Mouse (Mus musculus) frontal cortex, postnatal 14 days (tissue): ENCODE data around the gene Abhd5.
A peak's percentile ranks its signal among the peaks of the same experiment; 100 is the strongest.
"Not testable (repeated sequence)": the region's sequence is repeated elsewhere in the genome, so short reads cannot be mapped to it uniquely, and the experiment has no call there.

Experiments
- DNase-seq, 2 experiments: peaks; one replicate each; pipeline ENCODE4 v3.0.0; 2022; ENCODE audit warnings: low spot score in 2 of 2

Abhd5 gene

GRCm38 (mm10) chr9:122351303-122352024 lies at the start of gene Abhd5:
Gene Abhd5 (plus strand): TSS chr9:122351608.
- peak; percentile 87 to 90 for DNase-seq

- DNase-seq = no peak
These were observed 46.1 kb upstream of the Abhd5 start for GRCm38 (mm10) chr9:122305302-122305701.

GRCm38 (mm10) chr9:122309013-122309980 lies 42.1 kb upstream of the Abhd5 start:
- no peak for DNase-seq

GRCm38 (mm10) chr9:122310613-122311049 lies 40.8 kb upstream of the Abhd5 start:
- DNase-seq = peak; percentile 69 to 81

- DNase-seq = no peak
These were observed 40.2 kb upstream of the Abhd5 start for GRCm38 (mm10) chr9:122311051-122311760.

- DNase-seq = no peak
These were observed 39.0 kb upstream of the Abhd5 start for GRCm38 (mm10) chr9:122312296-122312990.

GRCm38 (mm10) chr9:122313128-122313527 lies 38.3 kb upstream of the Abhd5 start:
- not testable (repeated sequence) for DNase-seq

GRCm38 (mm10) chr9:122314386-122314785 lies 37.0 kb upstream of the Abhd5 start:
- no peak for DNase-seq

GRCm38 (mm10) chr9:122314942-122315341 lies 36.5 kb upstream of the Abhd5 start:
- no peak for DNase-seq

- DNase-seq = no peak
These were observed 35.9 kb upstream of the Abhd5 start for GRCm38 (mm10) chr9:122315501-122315900.

- DNase-seq = no peak
These were observed 34.8 kb upstream of the Abhd5 start for GRCm38 (mm10) chr9:122316562-122316961.

- DNase-seq = no peak
These were observed 30.8 kb upstream of the Abhd5 start for GRCm38 (mm10) chr9:122320626-122321025.

GRCm38 (mm10) chr9:122322356-122322755 lies 29.1 kb upstream of the Abhd5 start:
- DNase-seq = no peak

- no peak for DNase-seq
These were observed 25.4 kb upstream of the Abhd5 start for GRCm38 (mm10) chr9:122325996-122326395.

GRCm38 (mm10) chr9:122328199-122328598 lies 23.2 kb upstream of the Abhd5 start:
- no peak for DNase-seq

- no peak for DNase-seq
These were observed 14.7 kb upstream of the Abhd5 start for GRCm38 (mm10) chr9:122336677-122337076.

GRCm38 (mm10) chr9:122337510-122337931 lies 13.9 kb upstream of the Abhd5 start:
- no peak for DNase-seq

GRCm38 (mm10) chr9:122339972-122340371 lies 11.4 kb upstream of the Abhd5 start:
- DNase-seq = no peak

- DNase-seq = no peak
These were observed 8.0 kb upstream of the Abhd5 start for GRCm38 (mm10) chr9:122343399-122343798.

- no peak for DNase-seq
These were observed 6.8 kb upstream of the Abhd5 start for GRCm38 (mm10) chr9:122344560-122344959.

- no peak for DNase-seq
These were observed 6.1 kb upstream of the Abhd5 start for GRCm38 (mm10) chr9:122345291-122345690.
